Mouse (Mus musculus) small intestine, adult 2 months (tissue): ENCODE data around the gene Pitpnc1.

ENCODE experiments used
- CTCF ChIP-seq: fragments of 200-500 bp; IDR thresholded peaks from 2 replicates; pipeline ENCODE4 v1.5.1; 2012; ENCODE audit warnings: low read depth, mild to moderate bottlenecking, control low read depth, inconsistent platforms, low read length, moderate library complexity, mixed read lengths; ENCODE audit not compliant: insufficient replicate concordance, insufficient read length; ENCODE audit errors: extremely low read depth
- POLR2A ChIP-seq: fragments of 200-500 bp; IDR thresholded peaks from 2 replicates; pipeline ENCODE4 v1.6.1; 2012; ENCODE audit warnings: low read depth, mild to moderate bottlenecking, control low read depth, inconsistent platforms, low read length, moderate library complexity

DNA sequence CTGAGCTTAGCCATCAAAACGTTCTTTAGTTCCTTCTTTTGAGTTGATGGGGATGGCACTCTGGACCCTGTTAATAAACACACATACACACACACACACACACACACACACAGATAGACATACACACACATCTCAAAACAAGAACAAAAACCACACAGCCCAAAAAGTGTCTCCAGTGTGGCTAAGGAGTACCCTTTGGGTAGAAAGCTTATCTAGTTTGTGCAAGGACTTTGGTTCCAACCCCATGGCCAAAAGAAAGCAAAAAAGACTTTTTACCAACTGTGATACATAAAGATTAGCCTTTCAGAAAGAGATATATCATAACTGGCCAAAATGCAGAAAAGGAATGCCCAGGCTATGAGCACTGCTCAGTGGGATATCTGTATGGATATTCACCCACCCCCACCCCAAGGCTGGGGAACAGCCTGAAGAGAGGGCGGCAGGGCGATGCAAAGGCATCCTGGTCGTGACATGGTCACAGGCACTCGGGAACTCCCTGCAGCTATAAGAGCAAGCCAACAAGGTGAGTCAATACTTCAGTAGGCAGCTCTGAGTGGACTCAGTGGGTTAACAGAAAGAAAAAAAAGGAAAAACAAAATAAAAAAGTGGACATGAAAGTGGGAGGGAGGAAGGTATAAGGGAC, 60.3 kb downstream of the Pitpnc1 start:
- TF ChIP-seq CTCF (no peak), POLR2A (no peak)
